Mouse (Mus musculus) liver, postnatal 0 days (tissue): ENCODE measurements around the gene H2-Oa.

ENCODE experiments used
- CTCF ChIP-seq: sonication (generic); IDR thresholded peaks from 2 replicates; pipeline ENCODE4 v1.5.1; 2016; ENCODE audit warnings: antibody characterized with exemption, low read depth
- EP300 ChIP-seq: IDR thresholded peaks from 2 replicates; pipeline ENCODE4 v1.6.1; 2016; ENCODE audit warnings: antibody characterized with exemption, low read depth, mild to moderate bottlenecking

DNA sequence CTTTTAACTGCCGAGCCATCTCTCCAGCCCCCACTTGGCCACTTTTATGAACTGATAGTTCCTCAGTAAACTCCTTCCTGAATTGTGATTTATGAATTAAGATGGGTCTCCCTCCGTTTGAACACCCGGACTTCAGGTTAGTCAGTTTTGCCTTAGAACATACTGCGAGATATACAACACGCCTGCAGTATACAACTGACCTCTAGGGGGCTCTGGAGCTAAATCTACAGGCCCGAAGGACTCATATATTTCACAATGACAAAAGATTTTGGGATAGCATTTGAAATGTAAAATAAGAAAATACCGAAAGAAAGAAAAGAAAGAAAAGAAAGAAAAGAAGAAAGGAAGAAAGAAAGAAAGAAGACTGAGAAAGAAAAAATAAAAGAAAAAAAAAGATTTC, 16.9 kb upstream of the H2-Oa start:
- TF ChIP-seq EP300 (no peak), CTCF (peak; percentile 72)
